Mouse (Mus musculus) left cerebral cortex, postnatal 14 days (tissue): ENCODE data around the gene Ccdc117. TPM values are rescaled to one million over a fixed set of nuclear protein-coding genes. Genes with fewer than 3 reads are reported as not detected.
"Not testable (repeated sequence)": the region's sequence is repeated elsewhere in the genome, so short reads cannot be mapped to it uniquely, and the experiment has no call there.

Experiments used
- DNase-seq, 2 experiments: peaks; one replicate each; pipeline ENCODE4 v3.0.0; 2021 to 2022; ENCODE audit warnings: low spot score in 2 of 2, mixed read lengths in 1 of 2
- intact Hi-C: fragments of 180-260 bp; cut with DNase I; formaldehyde crosslinking; loops from one replicate; pipeline ENCODE4 v1.15.1; 2025
- total RNA-seq, 2 experiments: library from RNA; stranded (reverse); gene quantifications; 2 replicates each; pipeline ENCODE4 v1.2.3; 2021

The Ccdc117 gene
- total RNA-seq, 2 experiments from 2014 or later: 10.8 to 11.7 TPM

- DNase-seq: no peak
- intact Hi-C loops: no loop called here
Measured at GRCm38 (mm10) chr11:5514091-5514490, 27.9 kb downstream of the Ccdc117 start.

DNA sequence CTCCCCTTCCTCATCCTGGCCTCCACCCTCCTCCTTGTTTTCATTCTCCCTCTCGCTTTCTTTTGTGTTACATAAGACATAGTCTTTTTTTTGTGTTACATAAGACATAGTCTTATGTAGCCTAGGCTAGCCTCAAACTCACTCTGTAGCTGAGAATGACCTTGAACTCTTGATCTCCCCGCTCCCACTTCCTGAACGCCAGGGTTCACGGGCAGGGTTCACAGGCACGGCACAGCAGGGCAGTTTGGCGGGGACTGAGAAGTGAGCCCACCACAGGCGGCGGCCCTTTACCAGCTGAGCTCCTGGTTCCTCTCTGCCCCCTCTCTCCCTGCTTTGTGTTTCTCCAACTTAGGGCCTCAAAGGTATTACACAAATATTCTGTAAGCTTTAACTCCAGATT lies 29.0 kb downstream of the Ccdc117 start:
- DNase-seq: no peak

GRCm38 (mm10) chr11:5512099-5512725 lies 29.8 kb downstream of the Ccdc117 start:
- no peak for DNase-seq
- intact Hi-C loops: no loop called here

More for the DNA sequence above, 29.0 kb downstream of the Ccdc117 start:
- intact Hi-C loops: no loop called here

DNA sequence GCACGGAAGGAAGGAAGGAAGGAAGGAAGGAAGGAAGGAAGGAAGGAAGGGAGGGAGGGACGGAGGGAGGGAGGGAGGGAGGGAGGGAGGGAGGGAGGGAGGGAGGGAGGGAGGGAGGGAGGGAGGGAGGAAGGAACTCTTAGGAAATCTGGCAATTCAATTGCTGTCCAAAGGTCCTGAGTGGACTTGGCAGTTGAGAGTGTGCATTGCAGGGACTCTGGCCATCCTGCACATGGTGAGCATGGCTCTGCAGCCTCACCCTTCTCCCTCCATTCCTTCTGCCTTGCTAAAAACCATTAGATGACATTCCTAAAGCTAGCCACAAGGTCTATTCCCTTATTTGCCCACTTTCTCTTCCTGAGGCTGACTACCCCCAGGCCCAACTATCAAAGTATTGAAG lies 31.3 kb downstream of the Ccdc117 start:
- DNase-seq, intact Hi-C loops: not testable (repeated sequence)

DNA sequence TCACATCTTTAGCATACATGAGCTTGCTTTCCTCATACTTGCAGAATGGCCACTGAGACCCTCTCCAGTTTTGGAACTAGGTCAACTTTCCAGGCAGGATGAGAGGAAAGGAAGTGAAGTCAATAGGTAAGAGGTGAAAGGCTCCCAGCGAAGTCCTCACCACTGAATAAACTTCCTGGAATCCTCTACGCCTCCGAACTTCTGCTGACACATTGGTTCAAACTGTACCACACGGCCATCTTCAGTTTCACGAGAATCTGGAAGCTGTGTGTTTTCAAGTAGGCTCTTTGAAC lies 31.9 kb downstream of the Ccdc117 start:
- DNase-seq: no peak
- intact Hi-C loops: no loop called here

DNA sequence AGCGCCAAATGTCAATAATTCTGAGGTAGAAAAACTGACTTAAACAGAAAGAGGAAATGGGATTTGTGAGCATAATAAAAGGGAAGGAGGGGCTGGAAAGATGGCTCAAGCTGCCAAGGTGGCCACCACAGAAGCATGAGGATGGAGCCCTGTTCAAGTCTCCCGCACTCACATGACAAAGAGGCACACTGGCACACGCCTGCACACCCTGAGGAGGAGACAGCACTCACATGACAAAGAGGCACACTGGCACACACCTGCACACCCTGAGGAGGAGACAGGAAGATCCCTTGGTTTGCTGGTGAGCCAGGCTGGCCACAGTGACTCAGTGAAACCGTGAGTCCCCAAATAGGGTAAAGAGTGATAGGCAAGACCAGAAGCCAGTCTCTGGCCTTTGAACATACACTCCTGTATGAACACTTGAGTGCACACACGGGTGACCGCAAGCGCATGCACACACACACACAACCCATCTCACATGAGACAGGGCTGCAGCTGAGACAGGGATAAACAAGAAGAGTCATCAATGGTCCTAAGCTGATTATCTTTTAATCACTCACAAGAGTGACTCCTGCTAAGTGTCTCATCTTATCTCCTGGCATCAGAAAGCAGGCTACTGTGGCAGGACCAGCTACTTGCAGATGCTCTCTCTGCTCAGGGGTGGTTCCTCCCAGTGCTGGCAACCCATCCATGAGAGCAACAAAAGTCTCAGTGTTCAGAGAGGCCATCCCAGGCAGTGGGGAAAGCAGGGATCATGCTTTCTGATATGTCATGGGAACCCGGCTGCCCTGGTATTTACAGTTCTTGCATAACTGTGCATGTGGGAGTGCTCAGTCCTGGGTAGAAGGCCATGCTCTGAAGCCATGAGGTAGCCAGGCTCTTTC lies 32.5 kb downstream of the Ccdc117 start:
- DNase-seq: no peak
- intact Hi-C loops: no loop called here

- intact Hi-C loops: no loop called here
- no peak for DNase-seq
Measured at GRCm38 (mm10) chr11:5505856-5506575, 36.0 kb downstream of the Ccdc117 start.

DNA sequence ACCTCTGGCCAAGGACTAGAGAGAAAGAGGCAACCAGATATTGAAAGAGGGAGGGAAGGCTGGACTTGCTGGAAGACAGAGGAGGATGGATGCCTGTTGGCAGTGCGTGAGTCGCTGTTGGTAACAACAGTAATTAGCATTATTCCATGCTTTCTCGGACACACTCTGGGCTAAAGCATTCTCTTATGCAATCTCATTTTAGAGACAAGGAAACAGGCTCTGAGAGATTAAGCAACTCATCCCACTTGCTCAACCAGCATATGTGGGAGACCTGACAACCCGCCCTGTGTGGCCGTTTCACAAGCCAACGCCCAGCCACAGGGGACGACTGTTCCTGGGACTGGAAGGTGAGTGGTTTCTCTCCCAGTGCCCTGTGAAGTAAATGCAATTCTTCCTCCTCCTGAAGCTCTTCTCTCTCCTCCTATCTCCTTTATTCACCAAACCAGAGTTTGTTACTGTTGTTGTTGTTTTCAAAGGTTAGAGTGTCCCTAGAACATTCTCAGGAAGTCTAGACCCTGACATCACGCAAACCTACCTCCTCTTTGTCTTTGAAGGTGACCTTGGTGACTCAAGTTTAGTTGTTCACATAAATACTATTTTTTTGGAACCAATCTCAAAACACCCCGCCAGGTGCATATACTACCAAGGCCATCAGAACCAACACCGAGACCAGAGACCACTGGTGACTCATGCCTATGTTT lies 39.5 kb downstream of the Ccdc117 start:
- intact Hi-C loops: no loop called here
- no peak for DNase-seq

GRCm38 (mm10) chr11:5500903-5501741 lies 40.9 kb downstream of the Ccdc117 start:
- no peak for DNase-seq
- intact Hi-C loops: no loop called here

DNA sequence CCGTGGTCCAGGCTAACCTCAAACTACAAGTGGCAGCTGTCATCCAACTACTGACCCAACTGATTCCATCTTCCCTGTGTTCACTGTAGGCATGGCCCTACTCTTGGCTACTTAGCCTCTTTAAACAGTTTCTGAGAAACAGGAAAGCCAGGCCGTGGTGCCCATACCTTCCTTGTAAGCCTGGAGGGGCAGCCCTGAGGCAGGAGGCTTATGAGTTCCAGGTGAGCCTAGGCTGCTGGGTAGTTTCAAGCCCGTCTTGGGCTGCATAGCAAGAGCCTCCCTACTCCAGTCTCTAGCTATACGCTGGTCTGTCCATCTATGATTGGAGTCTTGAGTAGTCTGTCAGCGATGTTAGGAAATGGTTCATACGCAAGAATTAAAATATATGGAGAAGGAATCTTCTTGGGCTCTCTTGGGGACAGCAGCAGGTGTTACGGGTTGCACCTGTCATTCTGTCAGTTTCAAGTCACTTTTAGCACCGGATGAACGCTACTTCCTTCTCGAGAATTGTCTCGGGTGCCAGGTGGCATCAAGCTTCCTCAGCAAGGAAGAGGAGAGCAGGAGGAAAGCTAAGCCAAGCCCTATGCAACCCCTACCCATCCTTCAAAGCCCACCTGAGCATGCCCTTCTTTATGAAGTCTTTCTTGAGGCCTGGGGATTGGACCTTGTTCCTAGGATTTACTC lies 41.9 kb downstream of the Ccdc117 start:
- DNase-seq: no peak
- intact Hi-C loops: no loop called here

DNA sequence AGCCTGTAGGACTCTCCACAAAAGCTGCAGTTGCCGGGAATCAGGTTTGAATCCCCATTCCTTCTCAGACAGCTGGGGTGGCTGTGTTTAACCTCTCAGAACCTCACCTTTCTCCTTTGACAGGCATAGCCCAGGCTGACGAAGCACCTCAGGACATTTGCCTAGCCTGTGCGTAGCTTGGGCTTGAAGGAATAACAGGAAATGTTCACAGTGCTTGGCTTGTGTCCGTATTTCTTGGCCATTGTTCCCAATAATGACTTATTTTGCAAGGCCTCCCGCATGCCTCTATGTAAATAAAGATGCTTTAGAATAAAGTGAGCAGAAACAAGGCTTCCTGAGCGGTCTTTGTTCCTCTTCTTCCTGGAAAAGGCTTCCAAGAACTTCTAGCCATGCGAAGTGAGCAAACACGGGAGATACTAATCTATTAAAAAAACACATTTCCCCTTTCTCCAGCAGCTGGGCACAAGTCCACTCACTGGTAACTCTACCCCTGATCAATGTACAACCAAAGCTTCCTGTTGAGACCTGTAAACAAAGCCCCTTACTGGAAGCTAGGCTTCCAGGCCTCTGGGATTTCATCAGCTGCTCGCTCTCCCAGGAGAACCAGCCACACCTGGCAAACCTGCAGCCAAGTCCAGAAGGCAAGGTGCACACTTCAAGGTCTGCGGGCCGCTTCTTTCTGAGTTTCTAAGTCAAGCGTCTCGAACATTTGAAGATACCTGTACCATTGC lies 42.9 kb downstream of the Ccdc117 start:
- DNase-seq: no peak
- intact Hi-C loops: no loop called here

GRCm38 (mm10) chr11:5498422-5498821 lies 43.6 kb downstream of the Ccdc117 start:
- no peak for DNase-seq
- intact Hi-C loops: no loop called here

- no peak for DNase-seq
- intact Hi-C loops: no loop called here
Measured at GRCm38 (mm10) chr11:5496559-5497248, 45.3 kb downstream of the Ccdc117 start.

DNA sequence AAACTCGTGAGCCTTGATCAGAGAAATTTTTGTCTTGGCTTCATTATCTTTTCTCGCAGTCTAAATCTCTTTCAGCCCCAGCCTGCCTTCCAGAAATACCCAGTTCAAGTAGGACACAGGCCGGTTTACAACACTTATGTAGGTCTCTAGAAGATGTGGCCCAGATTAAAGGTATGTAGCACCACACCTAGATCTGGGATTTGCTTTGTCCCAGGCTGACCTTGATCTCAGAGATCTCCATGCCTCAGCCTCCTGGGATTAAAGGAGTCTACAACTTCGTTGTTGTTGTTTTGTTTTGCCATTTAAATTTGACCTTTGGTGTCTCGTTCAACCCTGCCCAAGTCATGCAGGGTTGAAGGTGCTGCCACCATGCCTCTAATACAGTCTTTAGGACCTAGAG lies 46.1 kb downstream of the Ccdc117 start:
- DNase-seq: no peak
- intact Hi-C loops: no loop called here

- no peak for DNase-seq
Measured at GRCm38 (mm10) chr11:5495286-5495832, 46.6 kb downstream of the Ccdc117 start.

GRCm38 (mm10) chr11:5493869-5494268 lies 48.1 kb downstream of the Ccdc117 start:
- DNase-seq: no peak

More at GRCm38 (mm10) chr11:5495286-5495832, 46.6 kb downstream of the Ccdc117 start:
- intact Hi-C loops: no loop called here

GRCm38 (mm10) chr11:5491912-5492311 lies 50.1 kb downstream of the Ccdc117 start:
- intact Hi-C loops: no loop called here
- no peak for DNase-seq

More at GRCm38 (mm10) chr11:5493869-5494268, 48.1 kb downstream of the Ccdc117 start:
- intact Hi-C loops: no loop called here
